Mouse (Mus musculus): Measurements from ENCODE around the gene Neurod2. TPM values are rescaled to one million over a fixed set of nuclear protein-coding genes. Genes with fewer than 3 reads are reported as not detected.
A peak's percentile ranks its signal among the peaks of the same experiment; 100 is the strongest.

The Neurod2 gene
- polyA plus RNA-seq, 1 experiment: not detected

- Histone ChIP-seq H3K4me3 (replicated peaks; ENCODE audit: control insufficient read depth, low read depth, low read length) (no peak within 1 kb of the TSS), H3K27ac (ENCODE audit: control insufficient read depth, insufficient read depth, low read depth, low read length, poor library complexity) (no peak within 1 kb of the TSS), H3K4me1 (ENCODE audit: control insufficient read depth, insufficient read depth, low read length) (no peaks in the 10 kb centered on the region)
- TF ChIP-seq POLR2A (IDR thresholded peaks at IDR 0.05; ENCODE audit: borderline replicate concordance, control insufficient read depth, low read depth, low read length) (no peak), CTCF (IDR thresholded peaks at IDR 0.05; ENCODE audit: control insufficient read depth, insufficient read depth, low read length) (no peak)
- WGBS: 3% methylated on average over 55 of the region's 55 CpGs
Measured at GRCm38 (mm10) chr11:98348083-98348961, 18.9 kb upstream of the Neurod2 start, which contains the start of gene Ppp1r1b. Gene Ppp1r1b (plus strand): TSS chr11:98348404.

- H3K27ac ChIP-seq (ENCODE audit: control insufficient read depth, insufficient read depth, low read depth, low read length, poor library complexity): no peak overlapping the region
- no peak for TF ChIP-seq POLR2A (IDR thresholded peaks at IDR 0.05; ENCODE audit: borderline replicate concordance, control insufficient read depth, low read depth, low read length)
- TF ChIP-seq CTCF (IDR thresholded peaks at IDR 0.05; ENCODE audit: control insufficient read depth, insufficient read depth, low read length): no peak
- no peaks in the 10 kb centered on the region for H3K4me1 ChIP-seq (ENCODE audit: control insufficient read depth, insufficient read depth, low read length)
- 19% methylated on average over 12 of the region's 12 CpGs for WGBS
- H3K4me3 ChIP-seq (replicated peaks; ENCODE audit: control insufficient read depth, low read depth, low read length): no peak overlapping the region
Measured at GRCm38 (mm10) chr11:98347385-98348082, 18.1 kb upstream of the Neurod2 start.

GRCm38 (mm10) chr11:98346168-98346567, 16.7 kb upstream of the Neurod2 start:
- no peak overlapping the region for H3K4me3 ChIP-seq (replicated peaks; ENCODE audit: control insufficient read depth, low read depth, low read length)
- H3K27ac ChIP-seq (ENCODE audit: control insufficient read depth, insufficient read depth, low read depth, low read length, poor library complexity): no peak overlapping the region
- 11% methylated on average over 9 of the region's 9 CpGs for WGBS
- no peaks in the 10 kb centered on the region for H3K4me1 ChIP-seq (ENCODE audit: control insufficient read depth, insufficient read depth, low read length)
- TF ChIP-seq CTCF (IDR thresholded peaks at IDR 0.05; ENCODE audit: control insufficient read depth, insufficient read depth, low read length): no peak
- TF ChIP-seq POLR2A (IDR thresholded peaks at IDR 0.05; ENCODE audit: borderline replicate concordance, control insufficient read depth, low read depth, low read length): no peak

DNA sequence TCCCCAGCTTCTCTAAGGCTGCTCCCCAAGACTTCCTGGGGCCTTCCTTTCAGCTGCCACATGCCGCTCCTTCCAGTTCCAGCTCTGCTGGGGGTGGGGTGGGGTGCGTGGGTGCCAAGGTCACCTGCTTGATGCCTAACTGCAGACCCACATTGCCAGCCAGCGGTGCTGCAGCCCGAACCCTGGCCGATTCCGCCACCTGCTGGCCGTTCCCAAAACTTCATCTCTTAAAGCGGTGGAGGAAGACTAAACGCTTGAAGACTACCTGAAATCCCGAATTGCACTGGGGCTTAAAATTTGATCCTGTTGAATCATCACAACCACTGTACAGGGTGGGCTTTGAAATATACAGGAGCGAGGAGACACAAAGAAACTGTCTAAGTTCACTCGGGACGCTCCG, 15.8 kb upstream of the Neurod2 start:
- Histone ChIP-seq H3K4me1 (ENCODE audit: control insufficient read depth, insufficient read depth, low read length) (no peaks in the 10 kb centered on the region; the same call in 1 of the 2 replicates), H3K4me3 (replicated peaks; ENCODE audit: control insufficient read depth, low read depth, low read length) (no peak overlapping the region), H3K27ac (ENCODE audit: control insufficient read depth, insufficient read depth, low read depth, low read length, poor library complexity) (no peak overlapping the region)
- WGBS: 3% methylated on average over 14 of the region's 14 CpGs
- TF ChIP-seq POLR2A (IDR thresholded peaks at IDR 0.05; ENCODE audit: borderline replicate concordance, control insufficient read depth, low read depth, low read length) (no peak), CTCF (IDR thresholded peaks at IDR 0.05; ENCODE audit: control insufficient read depth, insufficient read depth, low read length) (peak; percentile 76)

DNA sequence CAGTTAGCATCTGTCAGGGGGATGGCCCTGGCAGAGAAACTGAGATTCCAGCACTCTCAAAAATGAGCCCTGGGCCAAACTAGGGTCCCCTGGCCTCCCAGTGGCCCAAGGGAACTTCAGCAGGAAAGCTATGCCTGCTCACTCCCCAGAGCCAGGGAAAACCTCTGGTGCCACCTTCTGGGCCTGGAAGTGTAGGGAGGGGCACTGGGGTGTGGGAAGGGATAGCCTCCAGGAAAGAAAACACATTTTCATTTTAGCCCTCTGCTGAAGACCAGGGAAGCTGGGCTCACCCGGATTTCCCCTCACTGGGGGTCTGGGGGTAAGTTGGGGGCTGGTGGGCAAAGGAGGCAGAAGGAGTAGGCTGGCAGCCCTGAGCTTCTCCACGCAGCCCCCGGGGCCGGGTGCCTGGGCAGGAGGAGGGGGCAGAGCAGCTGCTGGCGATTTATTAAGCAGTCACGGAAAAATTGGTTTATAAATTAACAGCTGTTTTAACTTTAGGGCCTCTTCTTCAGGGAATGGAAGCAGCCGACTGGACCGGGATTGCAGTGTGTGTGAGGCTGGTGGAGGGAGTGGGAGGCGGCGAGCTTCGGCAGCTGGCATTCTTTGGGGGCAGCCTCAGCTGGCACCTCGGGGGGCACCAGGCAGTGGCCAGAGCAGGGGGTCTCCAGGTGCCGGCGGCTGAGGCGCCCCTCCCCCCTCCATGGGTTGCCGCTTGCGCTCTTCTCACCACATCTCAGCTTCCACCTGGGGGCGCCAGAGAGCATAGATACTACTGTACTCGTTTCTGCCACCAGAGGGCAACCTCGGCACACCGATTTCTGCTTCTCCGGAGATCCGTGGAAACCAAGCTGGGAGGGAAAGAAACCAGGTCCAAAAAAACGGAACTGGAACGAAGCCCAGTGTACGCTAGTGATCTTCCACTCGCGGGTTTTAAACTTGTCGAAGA, 12.8 kb upstream of the Neurod2 start:
- WGBS: 4% methylated on average over 29 of the region's 29 CpGs

DNA sequence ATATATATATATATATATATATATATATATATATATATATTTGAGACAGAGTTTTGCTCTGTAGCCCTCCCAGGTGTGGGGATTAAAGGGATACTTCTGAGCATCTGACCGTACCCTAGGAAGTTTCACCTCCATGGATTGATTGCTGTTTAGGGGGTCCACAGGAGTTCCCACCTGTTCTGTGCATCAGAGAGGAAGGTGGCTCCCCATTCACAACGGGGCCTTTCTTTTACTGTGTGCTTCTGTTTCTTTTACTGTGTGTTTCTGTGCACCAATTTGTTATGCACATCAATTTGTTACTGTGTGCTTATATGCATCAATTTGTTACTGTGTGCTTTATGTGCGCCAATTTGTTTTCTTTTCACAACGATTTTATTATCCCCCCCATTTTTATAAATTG, 11.7 kb upstream of the Neurod2 start:
- no peaks in the 10 kb centered on the region; the same call in 1 of the 2 replicates for H3K4me1 ChIP-seq (ENCODE audit: control insufficient read depth, insufficient read depth, low read length)
- no peak for TF ChIP-seq POLR2A (IDR thresholded peaks at IDR 0.05; ENCODE audit: borderline replicate concordance, control insufficient read depth, low read depth, low read length)
- no peak for TF ChIP-seq CTCF (IDR thresholded peaks at IDR 0.05; ENCODE audit: control insufficient read depth, insufficient read depth, low read length)
- WGBS: 56% methylated on average over 4 of the region's 4 CpGs
- no peak overlapping the region for H3K27ac ChIP-seq (ENCODE audit: control insufficient read depth, insufficient read depth, low read depth, low read length, poor library complexity)
- H3K4me3 ChIP-seq (replicated peaks; ENCODE audit: control insufficient read depth, low read depth, low read length): no peak overlapping the region

More for the DNA sequence above, 12.8 kb upstream of the Neurod2 start:
- Histone ChIP-seq H3K4me3 (replicated peaks; ENCODE audit: control insufficient read depth, low read depth, low read length) (no peak overlapping the region), H3K27ac (ENCODE audit: control insufficient read depth, insufficient read depth, low read depth, low read length, poor library complexity) (no peak overlapping the region), H3K4me1 (ENCODE audit: control insufficient read depth, insufficient read depth, low read length) (no peaks in the 10 kb centered on the region; the same call in 1 of the 2 replicates)
- TF ChIP-seq POLR2A (IDR thresholded peaks at IDR 0.05; ENCODE audit: borderline replicate concordance, control insufficient read depth, low read depth, low read length): no peak
- TF ChIP-seq CTCF (IDR thresholded peaks at IDR 0.05; ENCODE audit: control insufficient read depth, insufficient read depth, low read length): peak; percentile 100

GRCm38 (mm10) chr11:98340597-98340996, 11.1 kb upstream of the Neurod2 start:
- WGBS: 8% methylated on average over 4 of the region's 4 CpGs
- Histone ChIP-seq H3K27ac (ENCODE audit: control insufficient read depth, insufficient read depth, low read depth, low read length, poor library complexity) (no peak overlapping the region), H3K4me3 (replicated peaks; ENCODE audit: control insufficient read depth, low read depth, low read length) (no peak overlapping the region), H3K4me1 (ENCODE audit: control insufficient read depth, insufficient read depth, low read length) (no peaks in the 10 kb centered on the region; the same call in 1 of the 2 replicates)
- no peak for TF ChIP-seq CTCF (IDR thresholded peaks at IDR 0.05; ENCODE audit: control insufficient read depth, insufficient read depth, low read length)
- TF ChIP-seq POLR2A (IDR thresholded peaks at IDR 0.05; ENCODE audit: borderline replicate concordance, control insufficient read depth, low read depth, low read length): no peak

All from bone marrow, adult 2 months (tissue).